Mouse (Mus musculus): ENCODE results near the gene Tmed3. TPM values are rescaled to one million over a fixed set of nuclear protein-coding genes. Genes with fewer than 3 reads are reported as not detected.

Tmed3 gene
- total RNA-seq, 4 experiments from 2014 or later, result 78.4 to 109 (median 94.6) TPM

Other genes starting within 250 kb of the Tmed3 start
- under 1 TPM; 0.10 to 0.27 (median 0.18) TPM for gene Minar1, start 81.9 kb downstream of the Tmed3 start, total RNA-seq (2022)
- under 1 TPM in 1 of 4 experiments, not detected in 3; 0.10 TPM for gene Ankrd34c, start 33.4 kb upstream of the Tmed3 start, total RNA-seq (2022)
- gene Rasgrf1, start 204.8 kb upstream of the Tmed3 start, total RNA-seq (2022), result 10 to 100 TPM; 26.4 to 88.9 (median 41.7) TPM

Data from adrenal gland, adult 8-10 months (tissue).